Mouse (Mus musculus): ENCODE data around the gene Apol10b. TPM values are rescaled to one million over a fixed set of nuclear protein-coding genes. Genes with fewer than 3 reads are reported as not detected.
"Not testable (repeated sequence)": the region's sequence is repeated elsewhere in the genome, so short reads cannot be mapped to it uniquely, and the experiment has no call there.

The Apol10b gene
- 0.21 TPM in 1 of 2 replicates, not detected in the other for total RNA-seq (2012; rRNA removed)

DNA sequence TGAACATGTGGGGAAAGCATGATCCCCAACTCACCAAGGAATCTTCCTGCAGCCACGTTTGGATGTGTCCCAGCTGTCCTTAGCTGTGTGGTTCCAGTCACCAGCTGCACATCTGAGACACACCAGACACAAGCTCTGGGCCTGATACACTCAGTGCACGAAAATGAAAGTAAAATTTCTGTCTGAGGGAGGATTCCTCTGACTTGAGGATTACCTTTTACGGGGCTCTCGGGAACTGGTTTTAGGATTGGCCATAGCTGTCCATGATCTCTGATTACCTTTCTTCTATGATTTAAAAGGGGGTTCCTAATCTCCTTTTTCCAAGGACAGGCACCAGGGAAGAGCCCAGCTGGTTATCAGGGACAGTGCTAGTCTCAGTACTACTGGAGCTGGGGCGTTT is at the start of gene Apol10b:
Apol10b (minus strand) TSS at position 165 of the 400 bp plus-strand sequence.
- DNase-seq (ENCODE audit: low read depth, low spot score): no peak
- in situ Hi-C loops (cut with MboI; ENCODE audit: low sequenced_read_pairs in 2 of 2, unreplicated experiment in 2 of 2): no loop called here
- Histone ChIP-seq H3K27ac (ENCODE audit: insufficient read depth, low read depth, low read length, poor library complexity, severe bottlenecking) (no peak within 1 kb of the TSS), H3K36me3 (ENCODE audit: control insufficient read depth, insufficient read depth, low read length, poor library complexity, severe bottlenecking) (no peaks in the 10 kb centered on the region), H3K9ac (ENCODE audit: insufficient read depth, low read depth, low read length, poor library complexity, severe bottlenecking) (no peak within 1 kb of the TSS), H3K4me3 (ENCODE audit: insufficient read depth in 1 of 2, low read depth in 1 of 2, low read length in 2 of 2, poor library complexity in 1 of 2, severe bottlenecking in 1 of 2) (no peak within 1 kb of the TSS), H3K4me1 (ENCODE audit: control insufficient read depth in 2 of 2, insufficient read depth in 2 of 2, low read length in 2 of 2, poor library complexity in 1 of 2) (no peaks in the 10 kb centered on the region), H3K9me3 (ENCODE audit: control insufficient read depth, insufficient read depth, low read depth, low read length) (no peaks in the 10 kb centered on the region)
- TF ChIP-seq HCFC1 (IDR thresholded peaks at IDR 0.05; ENCODE audit: borderline replicate concordance, insufficient read depth, low read length) (no peak), CHD2 (IDR thresholded peaks at IDR 0.05; ENCODE audit: low read depth, low read length) (no peak), ZNF384 (IDR thresholded peaks at IDR 0.05; ENCODE audit: low read depth, low read length) (no peak)

DNA sequence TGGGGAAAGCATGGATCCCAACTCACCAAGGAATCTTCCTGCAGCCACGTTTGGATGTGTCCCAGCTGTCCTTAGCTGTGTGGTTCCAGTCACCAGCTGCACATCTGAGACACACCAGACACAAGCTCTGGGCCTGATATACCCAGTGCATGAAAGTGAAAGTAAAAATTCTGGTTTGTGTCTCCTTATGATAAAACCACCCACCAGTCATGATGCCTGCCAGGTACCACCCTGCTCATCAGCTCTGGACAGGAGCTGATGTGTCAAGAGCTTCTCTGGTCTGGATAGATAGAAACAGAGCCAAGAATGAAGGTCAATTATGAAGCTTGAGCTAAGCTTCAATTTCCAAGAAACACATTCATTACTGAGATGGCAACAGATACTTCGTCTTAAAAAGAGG is 47.3 kb upstream of the Apol10b start, which contains the start of gene Apol11b:
Apol11b (minus strand) TSS at position 111 of the 400 bp plus-strand sequence.
- H3K9me3 ChIP-seq (ENCODE audit: control insufficient read depth, insufficient read depth, low read depth, low read length); in situ Hi-C loops (cut with MboI; ENCODE audit: low sequenced_read_pairs in 2 of 2, unreplicated experiment in 2 of 2); DNase-seq (ENCODE audit: low read depth, low spot score); H3K9ac ChIP-seq (ENCODE audit: insufficient read depth, low read depth, low read length, poor library complexity, severe bottlenecking); H3K4me1 ChIP-seq (ENCODE audit: control insufficient read depth in 2 of 2, insufficient read depth in 2 of 2, low read length in 2 of 2, poor library complexity in 1 of 2); H3K36me3 ChIP-seq (ENCODE audit: control insufficient read depth, insufficient read depth, low read length, poor library complexity, severe bottlenecking); H3K4me3 ChIP-seq (ENCODE audit: insufficient read depth in 1 of 2, low read depth in 1 of 2, low read length in 2 of 2, poor library complexity in 1 of 2, severe bottlenecking in 1 of 2); H3K27ac ChIP-seq (ENCODE audit: insufficient read depth, low read depth, low read length, poor library complexity, severe bottlenecking): not testable (repeated sequence)

GRCm38 (mm10) chr15:77629822-77630221 is 33.9 kb upstream of the Apol10b start:
- in situ Hi-C loops (cut with MboI; ENCODE audit: low sequenced_read_pairs in 2 of 2, unreplicated experiment in 2 of 2); H3K4me1 ChIP-seq (ENCODE audit: control insufficient read depth in 2 of 2, insufficient read depth in 2 of 2, low read length in 2 of 2, poor library complexity in 1 of 2); H3K27ac ChIP-seq (ENCODE audit: insufficient read depth, low read depth, low read length, poor library complexity, severe bottlenecking); H3K9ac ChIP-seq (ENCODE audit: insufficient read depth, low read depth, low read length, poor library complexity, severe bottlenecking); H3K9me3 ChIP-seq (ENCODE audit: control insufficient read depth, insufficient read depth, low read depth, low read length); DNase-seq (ENCODE audit: low read depth, low spot score); H3K36me3 ChIP-seq (ENCODE audit: control insufficient read depth, insufficient read depth, low read length, poor library complexity, severe bottlenecking); H3K4me3 ChIP-seq (ENCODE audit: insufficient read depth in 1 of 2, low read depth in 1 of 2, low read length in 2 of 2, poor library complexity in 1 of 2, severe bottlenecking in 1 of 2): not testable (repeated sequence)

DNA sequence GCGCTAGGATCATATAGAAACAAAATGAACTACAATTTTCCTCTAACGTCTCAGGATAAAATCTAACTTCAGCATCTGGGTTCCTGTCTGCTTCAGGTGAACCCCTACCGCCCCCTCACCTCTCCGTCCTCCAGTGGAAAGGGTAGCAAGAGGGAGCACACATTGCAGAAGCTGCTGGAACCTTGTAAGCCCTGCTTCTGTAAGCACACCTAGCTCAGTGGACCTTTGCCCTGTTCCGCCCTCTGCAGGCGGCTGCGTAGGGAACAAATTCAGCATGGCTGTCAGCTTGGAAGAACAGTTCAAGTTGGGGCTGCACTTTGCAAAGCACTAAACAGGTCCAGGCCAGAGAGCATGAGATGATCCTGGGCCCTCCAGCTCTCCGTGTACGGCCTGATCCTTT is 32.7 kb upstream of the Apol10b start:
- H3K36me3 ChIP-seq (ENCODE audit: control insufficient read depth, insufficient read depth, low read length, poor library complexity, severe bottlenecking); H3K9ac ChIP-seq (ENCODE audit: insufficient read depth, low read depth, low read length, poor library complexity, severe bottlenecking); H3K9me3 ChIP-seq (ENCODE audit: control insufficient read depth, insufficient read depth, low read depth, low read length); DNase-seq (ENCODE audit: low read depth, low spot score); in situ Hi-C loops (cut with MboI; ENCODE audit: low sequenced_read_pairs in 2 of 2, unreplicated experiment in 2 of 2); H3K4me1 ChIP-seq (ENCODE audit: control insufficient read depth in 2 of 2, insufficient read depth in 2 of 2, low read length in 2 of 2, poor library complexity in 1 of 2); H3K27ac ChIP-seq (ENCODE audit: insufficient read depth, low read depth, low read length, poor library complexity, severe bottlenecking); H3K4me3 ChIP-seq (ENCODE audit: insufficient read depth in 1 of 2, low read depth in 1 of 2, low read length in 2 of 2, poor library complexity in 1 of 2, severe bottlenecking in 1 of 2): not testable (repeated sequence)

DNA sequence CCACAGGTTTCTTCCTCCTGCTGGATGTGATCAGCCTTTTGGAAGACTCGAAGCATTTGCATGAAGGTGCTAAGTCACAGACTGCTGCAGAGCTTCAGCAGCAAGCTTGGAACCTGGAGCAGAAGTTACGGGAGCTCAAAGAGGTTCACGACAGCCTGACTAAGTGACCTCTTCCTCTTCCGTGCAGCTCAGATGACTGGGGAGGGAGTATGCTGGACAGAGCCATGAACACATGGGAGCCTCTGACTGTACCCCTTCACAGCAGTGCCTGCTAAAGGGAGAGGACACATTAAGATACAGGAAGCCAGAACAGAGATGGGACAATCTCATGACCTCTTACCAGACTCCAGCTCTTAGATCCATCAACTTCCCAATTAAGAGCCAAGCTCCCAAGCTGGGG is 30.5 kb upstream of the Apol10b start:
- H3K9me3 ChIP-seq (ENCODE audit: control insufficient read depth, insufficient read depth, low read depth, low read length); H3K4me1 ChIP-seq (ENCODE audit: control insufficient read depth in 2 of 2, insufficient read depth in 2 of 2, low read length in 2 of 2, poor library complexity in 1 of 2); H3K4me3 ChIP-seq (ENCODE audit: insufficient read depth in 1 of 2, low read depth in 1 of 2, low read length in 2 of 2, poor library complexity in 1 of 2, severe bottlenecking in 1 of 2); H3K9ac ChIP-seq (ENCODE audit: insufficient read depth, low read depth, low read length, poor library complexity, severe bottlenecking); DNase-seq (ENCODE audit: low read depth, low spot score); H3K36me3 ChIP-seq (ENCODE audit: control insufficient read depth, insufficient read depth, low read length, poor library complexity, severe bottlenecking); H3K27ac ChIP-seq (ENCODE audit: insufficient read depth, low read depth, low read length, poor library complexity, severe bottlenecking); in situ Hi-C loops (cut with MboI; ENCODE audit: low sequenced_read_pairs in 2 of 2, unreplicated experiment in 2 of 2): not testable (repeated sequence)

DNA sequence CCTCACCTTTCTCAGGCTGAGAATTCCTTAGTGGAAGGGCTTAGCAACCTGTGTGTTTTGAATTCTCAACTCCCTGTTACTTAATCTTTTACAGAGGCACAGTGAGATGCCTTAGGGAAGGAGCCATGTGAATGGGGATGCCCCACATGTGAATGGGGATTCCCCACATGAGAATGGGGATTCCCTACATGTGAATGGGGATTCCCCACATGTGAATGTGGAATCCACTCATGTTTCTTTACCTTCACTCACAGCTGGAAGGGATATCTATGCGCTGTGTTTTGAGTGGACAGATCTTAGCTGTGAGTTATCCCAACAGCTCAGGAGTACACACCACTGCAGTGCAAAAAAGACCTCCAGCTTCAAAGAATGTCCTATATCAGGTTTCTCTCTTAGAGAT is 28.8 kb upstream of the Apol10b start:
- no peak overlapping the region for H3K27ac ChIP-seq (ENCODE audit: insufficient read depth, low read depth, low read length, poor library complexity, severe bottlenecking)
- no peaks in the 10 kb centered on the region for H3K4me1 ChIP-seq (ENCODE audit: control insufficient read depth in 2 of 2, insufficient read depth in 2 of 2, low read length in 2 of 2, poor library complexity in 1 of 2)
- H3K9ac ChIP-seq (ENCODE audit: insufficient read depth, low read depth, low read length, poor library complexity, severe bottlenecking): no peak overlapping the region
- no peak overlapping the region for H3K4me3 ChIP-seq (ENCODE audit: insufficient read depth in 1 of 2, low read depth in 1 of 2, low read length in 2 of 2, poor library complexity in 1 of 2, severe bottlenecking in 1 of 2)
- in situ Hi-C loops (cut with MboI; ENCODE audit: low sequenced_read_pairs in 2 of 2, unreplicated experiment in 2 of 2): no loop called here
- no peak for DNase-seq (ENCODE audit: low read depth, low spot score)
- TF ChIP-seq ZC3H11A (IDR thresholded peaks at IDR 0.05; ENCODE audit: borderline replicate concordance, low read depth, low read length) (no peak), HCFC1 (IDR thresholded peaks at IDR 0.05; ENCODE audit: borderline replicate concordance, insufficient read depth, low read length) (no peak), MAFK (IDR thresholded peaks at IDR 0.05; ENCODE audit: insufficient read depth, low read depth, low read length) (no peak), ZNF384 (IDR thresholded peaks at IDR 0.05; ENCODE audit: low read depth, low read length) (no peak), CHD2 (IDR thresholded peaks at IDR 0.05; ENCODE audit: low read depth, low read length) (no peak)
- H3K36me3 ChIP-seq (ENCODE audit: control insufficient read depth, insufficient read depth, low read length, poor library complexity, severe bottlenecking): no peaks in the 10 kb centered on the region
- no peaks in the 10 kb centered on the region for H3K9me3 ChIP-seq (ENCODE audit: control insufficient read depth, insufficient read depth, low read depth, low read length)
